Mouse (Mus musculus): Measurements from ENCODE around the gene Lactb. TPM values are rescaled to one million over a fixed set of nuclear protein-coding genes. Genes with fewer than 3 reads are reported as not detected.

Lactb gene
- polyA plus RNA-seq, 1 experiment from 2014 or later: 12.4 TPM

DNA sequence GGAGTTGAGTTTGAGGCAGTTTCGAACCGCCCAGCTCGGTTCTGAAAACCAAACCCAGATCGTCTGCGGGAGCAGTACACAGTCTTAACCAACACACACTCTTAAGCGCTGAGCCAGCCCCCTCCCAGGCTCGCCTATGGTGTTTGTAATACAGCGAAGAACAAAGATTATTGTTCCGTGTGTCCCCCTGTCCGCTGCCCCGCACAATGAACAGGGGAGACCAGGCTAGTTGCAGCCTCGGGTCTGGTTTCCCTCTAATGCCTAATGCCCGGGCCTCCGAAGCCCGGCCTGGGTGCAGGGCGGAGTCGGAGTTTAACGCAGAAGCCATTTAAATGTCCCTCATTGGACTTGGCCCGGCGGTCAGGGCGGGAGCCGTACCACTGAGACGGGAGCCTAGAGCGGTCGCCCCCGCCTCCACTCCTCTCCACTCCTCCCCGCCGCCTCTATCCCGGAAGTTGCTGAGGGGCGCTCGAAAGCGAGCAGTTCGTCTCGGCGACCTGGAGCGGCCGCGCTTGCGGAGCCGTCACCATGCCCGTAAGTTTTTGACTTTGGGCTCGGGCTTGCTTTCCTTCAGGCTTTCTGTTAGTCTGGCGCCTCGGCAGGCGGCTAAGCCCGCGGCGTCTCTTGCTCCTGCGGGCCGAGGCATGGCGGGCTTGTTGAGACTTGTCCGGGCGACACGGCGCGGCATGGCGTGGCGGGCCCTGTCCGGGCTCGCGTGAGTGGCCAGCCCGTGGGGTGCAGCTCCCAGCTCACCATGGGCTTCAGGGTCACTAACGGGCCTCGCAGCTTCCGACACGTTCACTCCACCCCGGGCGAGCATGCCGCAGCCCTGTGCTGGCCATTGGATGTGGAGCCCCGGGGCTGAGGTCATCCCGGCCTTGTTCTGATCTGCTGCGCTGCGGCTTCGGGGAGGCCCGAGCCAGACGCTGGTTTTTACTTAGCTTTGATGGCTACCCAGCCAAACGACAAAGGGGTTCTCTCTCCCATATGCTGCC lies 29.3 kb downstream of the Lactb start, which contains the start of gene Rps27l:
Gene Rps27l, plus strand, starts transcription at position 440 of the 995 bp plus-strand sequence.
- WGBS: under 1% methylated on average over 76 of the region's 77 CpGs
- Histone ChIP-seq H3K9me3 (ENCODE audit: control insufficient read depth, low read depth, low read length) (no peaks in the 10 kb centered on the region), H3K4me1 (ENCODE audit: control insufficient read depth, insufficient read depth, low read length) (0 out of 2 replicates have a peak, but pooled peaks cover 2% of the 10 kb centered on the region), H3K4me2 (replicated peaks; ENCODE audit: low read depth, low read length) (peak within 1 kb of the TSS; percentile 66), H3K27me3 (ENCODE audit: control insufficient read depth, insufficient read depth, low read length) (no peaks in the 10 kb centered on the region), H3K4me3 (ENCODE audit: low read depth, low read length) (peak within 1 kb of the TSS; percentile 81), H3K36me3 (ENCODE audit: control insufficient read depth, insufficient read depth, low read length) (peaks cover 7% of the 10 kb centered on the region), H3K9ac (replicated peaks; ENCODE audit: low read depth, low read length) (peak within 1 kb of the TSS; percentile 90), H3K27ac (ENCODE audit: low read length) (peak within 1 kb of the TSS; percentile 95)
- peak; percentile 98 for ATAC-seq (ENCODE audit: insufficient number of reproducible peaks, insufficient read depth, low FRiP score, low read depth)

DNA sequence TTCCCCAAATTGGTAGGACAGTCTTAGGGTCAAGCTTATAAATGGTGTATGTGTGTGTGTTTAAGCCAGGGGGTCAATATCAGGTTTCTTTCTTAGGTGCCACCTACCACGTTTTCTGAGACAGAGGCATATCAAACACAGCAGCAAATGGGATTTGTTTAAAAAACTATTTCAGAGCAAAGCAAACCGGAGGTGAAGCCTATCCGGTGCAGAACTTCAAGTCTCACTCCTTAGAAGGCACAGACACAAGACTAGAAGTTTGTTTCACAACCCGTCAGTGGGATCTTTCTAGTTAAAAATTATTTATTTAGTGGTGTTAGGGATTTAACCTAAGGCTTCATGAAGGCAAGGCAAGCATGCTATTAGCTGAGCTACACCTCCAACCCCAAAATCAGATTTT lies 30.1 kb downstream of the Lactb start:
- peaks cover 7% of the 10 kb centered on the region for H3K36me3 ChIP-seq (ENCODE audit: control insufficient read depth, insufficient read depth, low read length)
- peak overlapping the region; percentile 95 for H3K27ac ChIP-seq (ENCODE audit: low read length)
- H3K4me3 ChIP-seq (ENCODE audit: low read depth, low read length): peak overlapping the region; percentile 81
- H3K9ac ChIP-seq (replicated peaks; ENCODE audit: low read depth, low read length): peak overlapping the region; percentile 90
- WGBS: 7% methylated on average over 4 of the region's 4 CpGs
- no peak for ATAC-seq (ENCODE audit: insufficient number of reproducible peaks, insufficient read depth, low FRiP score, low read depth)
- H3K4me2 ChIP-seq (replicated peaks; ENCODE audit: low read depth, low read length): peak overlapping the region; percentile 49
- no peaks in the 10 kb centered on the region for H3K27me3 ChIP-seq (ENCODE audit: control insufficient read depth, insufficient read depth, low read length)
- 0 out of 2 replicates have a peak, but pooled peaks cover 3% of the 10 kb centered on the region for H3K4me1 ChIP-seq (ENCODE audit: control insufficient read depth, insufficient read depth, low read length)
- H3K9me3 ChIP-seq (ENCODE audit: control insufficient read depth, low read depth, low read length): no peaks in the 10 kb centered on the region

DNA sequence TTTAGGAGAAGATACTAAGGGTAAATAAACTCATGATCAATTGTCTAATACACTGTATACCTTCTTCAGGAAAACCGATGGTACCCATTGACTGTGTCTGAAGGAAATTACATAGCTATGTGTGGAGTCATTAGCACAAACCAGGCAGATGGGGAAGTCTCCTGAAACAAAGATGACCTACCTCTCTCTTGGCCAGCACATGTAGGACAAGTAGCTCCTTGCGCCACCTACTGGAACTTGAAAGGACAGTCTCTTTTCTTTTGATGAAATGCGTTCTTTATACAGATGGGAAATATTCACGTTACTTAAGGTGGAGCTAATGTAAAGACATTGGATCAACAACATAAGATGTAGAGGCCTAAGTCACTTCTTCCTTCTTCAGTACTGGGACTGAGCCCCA lies 36.4 kb downstream of the Lactb start:
- WGBS: 11% methylated on average over 4 of the region's 4 CpGs
- Histone ChIP-seq H3K9me3 (ENCODE audit: control insufficient read depth, low read depth, low read length) (no peaks in the 10 kb centered on the region), H3K4me2 (replicated peaks; ENCODE audit: low read depth, low read length) (no peak overlapping the region), H3K9ac (replicated peaks; ENCODE audit: low read depth, low read length) (no peak overlapping the region), H3K4me1 (ENCODE audit: control insufficient read depth, insufficient read depth, low read length) (peaks cover 8% of the 10 kb centered on the region; the same call in 1 of the 2 replicates), H3K36me3 (ENCODE audit: control insufficient read depth, insufficient read depth, low read length) (no peaks in the 10 kb centered on the region), H3K27ac (ENCODE audit: low read length) (no peak overlapping the region), H3K4me3 (ENCODE audit: low read depth, low read length) (no peak overlapping the region), H3K27me3 (ENCODE audit: control insufficient read depth, insufficient read depth, low read length) (no peaks in the 10 kb centered on the region)
- no peak for ATAC-seq (ENCODE audit: insufficient number of reproducible peaks, insufficient read depth, low FRiP score, low read depth)

DNA sequence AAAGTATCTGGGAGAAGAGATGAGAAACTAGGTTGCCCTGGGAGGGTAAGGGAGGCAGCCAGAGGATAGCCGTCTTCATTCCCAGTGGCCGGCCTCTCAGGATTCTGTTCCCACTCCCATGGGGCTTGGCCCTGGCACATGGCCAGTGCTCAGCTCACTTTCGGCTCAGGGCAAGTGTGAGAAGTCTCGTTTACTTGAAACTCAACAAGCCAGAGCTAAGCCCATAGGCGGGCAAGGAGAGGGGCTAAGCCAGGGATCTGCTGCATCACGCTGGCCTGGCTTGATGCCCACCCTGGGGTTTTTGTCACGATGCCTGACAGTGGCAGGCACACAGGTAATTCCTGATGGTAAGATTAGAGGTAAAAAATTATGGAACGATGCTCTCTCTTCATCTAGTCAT lies 37.8 kb downstream of the Lactb start:
- Histone ChIP-seq H3K36me3 (ENCODE audit: control insufficient read depth, insufficient read depth, low read length) (no peaks in the 10 kb centered on the region), H3K27me3 (ENCODE audit: control insufficient read depth, insufficient read depth, low read length) (no peaks in the 10 kb centered on the region), H3K4me3 (ENCODE audit: low read depth, low read length) (no peak overlapping the region), H3K27ac (ENCODE audit: low read length) (no peak overlapping the region), H3K9ac (replicated peaks; ENCODE audit: low read depth, low read length) (no peak overlapping the region), H3K4me1 (ENCODE audit: control insufficient read depth, insufficient read depth, low read length) (peaks cover 8% of the 10 kb centered on the region; the same call in 1 of the 2 replicates), H3K4me2 (replicated peaks; ENCODE audit: low read depth, low read length) (no peak overlapping the region), H3K9me3 (ENCODE audit: control insufficient read depth, low read depth, low read length) (no peaks in the 10 kb centered on the region)
- WGBS: 44% methylated on average over 8 of the region's 8 CpGs
- ATAC-seq (ENCODE audit: insufficient number of reproducible peaks, insufficient read depth, low FRiP score, low read depth): no peak

DNA sequence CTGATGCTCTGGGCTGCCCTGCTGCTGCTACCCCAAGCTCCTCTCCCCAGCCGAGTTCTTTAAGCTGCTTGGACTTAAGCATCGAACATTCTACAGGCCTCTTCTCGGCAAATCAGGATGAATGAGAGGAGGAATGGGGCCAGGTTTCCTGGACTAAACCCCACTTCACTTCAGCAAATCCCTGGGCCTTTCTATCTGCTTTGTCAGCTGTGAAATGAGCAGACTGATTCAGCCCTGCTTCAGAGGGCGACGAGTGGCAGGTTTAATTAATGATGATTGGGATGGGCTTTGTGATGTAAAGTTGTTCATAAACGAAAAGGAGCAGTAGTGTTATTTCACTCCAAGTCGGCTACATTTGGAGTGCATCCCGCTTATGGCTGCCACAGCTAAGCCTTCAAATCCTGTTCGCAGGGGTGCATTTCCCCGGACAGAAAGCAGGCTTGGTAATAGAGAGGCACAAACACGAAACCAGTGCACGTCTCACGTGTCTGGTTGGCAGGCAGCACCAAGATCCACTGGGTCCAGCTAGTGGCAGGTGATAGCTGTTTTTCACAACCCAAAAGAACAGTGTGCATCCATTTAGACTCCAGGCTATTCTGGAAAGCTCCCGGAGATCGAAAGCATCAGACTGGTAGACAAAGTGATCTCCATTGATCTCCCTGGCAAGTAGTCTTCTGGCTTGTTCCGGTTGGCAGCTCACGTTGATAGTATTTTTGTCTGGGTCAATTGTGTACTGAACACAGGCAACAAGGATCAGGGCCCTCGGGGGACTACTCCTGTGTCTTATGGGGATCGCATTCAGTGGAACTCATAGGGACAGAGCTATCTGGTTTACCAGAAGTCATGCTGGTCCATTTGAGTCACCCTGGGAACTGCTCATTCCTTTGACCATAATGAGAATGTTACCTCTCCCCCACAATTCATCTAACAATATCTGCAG lies 41.1 kb downstream of the Lactb start:
- Histone ChIP-seq H3K4me1 (ENCODE audit: control insufficient read depth, insufficient read depth, low read length) (peaks cover 5% of the 10 kb centered on the region; the same call in 1 of the 2 replicates), H3K36me3 (ENCODE audit: control insufficient read depth, insufficient read depth, low read length) (no peaks in the 10 kb centered on the region), H3K9ac (replicated peaks; ENCODE audit: low read depth, low read length) (no peak overlapping the region), H3K4me3 (ENCODE audit: low read depth, low read length) (no peak overlapping the region), H3K4me2 (replicated peaks; ENCODE audit: low read depth, low read length) (no peak overlapping the region), H3K27ac (ENCODE audit: low read length) (no peak overlapping the region), H3K9me3 (ENCODE audit: control insufficient read depth, low read depth, low read length) (no peaks in the 10 kb centered on the region), H3K27me3 (ENCODE audit: control insufficient read depth, insufficient read depth, low read length) (no peaks in the 10 kb centered on the region)
- ATAC-seq (ENCODE audit: insufficient number of reproducible peaks, insufficient read depth, low FRiP score, low read depth): no peak
- WGBS: 60% methylated on average over 19 of the region's 19 CpGs

DNA sequence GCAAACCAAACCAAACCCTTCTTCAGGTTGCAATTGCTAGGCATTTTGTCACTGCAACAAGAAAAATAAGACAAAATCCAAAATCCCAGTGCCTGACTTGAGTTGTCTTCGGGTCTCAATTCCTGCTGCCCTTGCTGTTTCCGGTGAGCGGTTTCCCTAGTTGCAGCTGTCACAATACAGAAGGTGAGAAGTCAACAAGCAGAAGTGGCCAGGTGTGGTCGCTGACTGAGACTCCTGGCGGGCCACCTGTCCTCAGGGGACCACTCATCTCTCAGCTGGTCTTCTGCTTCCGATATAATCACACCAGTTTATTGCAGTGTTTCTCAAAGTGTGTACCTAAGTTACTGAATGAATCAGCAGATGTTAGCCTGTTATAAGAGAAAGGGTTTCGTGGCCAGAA lies 44.9 kb downstream of the Lactb start:
- no peaks in the 10 kb centered on the region for H3K9me3 ChIP-seq (ENCODE audit: control insufficient read depth, low read depth, low read length)
- H3K27me3 ChIP-seq (ENCODE audit: control insufficient read depth, insufficient read depth, low read length): no peaks in the 10 kb centered on the region
- H3K4me3 ChIP-seq (ENCODE audit: low read depth, low read length): no peak overlapping the region
- no peak for ATAC-seq (ENCODE audit: insufficient number of reproducible peaks, insufficient read depth, low FRiP score, low read depth)
- H3K4me1 ChIP-seq (ENCODE audit: control insufficient read depth, insufficient read depth, low read length): no peaks in the 10 kb centered on the region
- H3K27ac ChIP-seq (ENCODE audit: low read length): no peak overlapping the region
- H3K9ac ChIP-seq (replicated peaks; ENCODE audit: low read depth, low read length): no peak overlapping the region
- no peaks in the 10 kb centered on the region for H3K36me3 ChIP-seq (ENCODE audit: control insufficient read depth, insufficient read depth, low read length)
- H3K4me2 ChIP-seq (replicated peaks; ENCODE audit: low read depth, low read length): no peak overlapping the region
- 55% methylated on average over 7 of the region's 7 CpGs for WGBS

DNA sequence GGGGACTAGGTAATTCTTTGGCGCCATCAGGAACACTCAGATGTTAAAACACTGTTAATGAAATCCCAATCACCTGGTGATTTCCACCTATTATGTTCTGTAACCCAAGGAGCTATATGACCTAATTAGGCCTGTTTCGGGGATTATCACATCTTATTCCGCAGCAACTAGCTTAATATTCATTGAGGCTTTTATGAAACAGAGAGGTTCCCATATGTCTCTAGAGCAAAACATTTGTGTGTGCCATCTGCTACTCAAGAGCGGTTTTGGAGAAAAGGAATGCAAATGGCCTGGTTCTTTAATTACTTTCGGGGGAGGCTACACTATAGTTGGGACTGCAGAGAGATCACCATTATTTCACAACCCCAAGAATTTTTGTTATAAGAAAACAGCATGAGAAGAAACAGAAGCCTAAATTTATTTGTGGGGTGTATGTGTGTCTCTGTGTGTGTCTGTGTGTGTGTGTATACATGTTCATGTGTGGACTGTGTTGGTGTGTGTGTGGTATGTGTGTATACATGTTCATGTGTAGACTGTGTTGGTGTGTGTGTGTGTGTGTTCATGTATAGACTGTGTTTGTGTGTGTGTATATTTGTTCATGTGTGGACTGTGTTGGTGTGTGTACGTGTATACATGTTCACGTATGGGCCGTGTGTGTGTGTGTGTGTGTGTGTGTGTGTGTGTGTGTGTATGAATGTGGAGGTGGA lies 47.4 kb downstream of the Lactb start:
- Histone ChIP-seq H3K9ac (replicated peaks; ENCODE audit: low read depth, low read length) (no peak overlapping the region), H3K9me3 (ENCODE audit: control insufficient read depth, low read depth, low read length) (no peaks in the 10 kb centered on the region), H3K4me3 (ENCODE audit: low read depth, low read length) (no peak overlapping the region), H3K27me3 (ENCODE audit: control insufficient read depth, insufficient read depth, low read length) (no peaks in the 10 kb centered on the region), H3K4me1 (ENCODE audit: control insufficient read depth, insufficient read depth, low read length) (no peaks in the 10 kb centered on the region), H3K4me2 (replicated peaks; ENCODE audit: low read depth, low read length) (no peak overlapping the region), H3K36me3 (ENCODE audit: control insufficient read depth, insufficient read depth, low read length) (no peaks in the 10 kb centered on the region), H3K27ac (ENCODE audit: low read length) (no peak overlapping the region)
- WGBS: 91% methylated on average over 8 of the region's 8 CpGs
- no peak for ATAC-seq (ENCODE audit: insufficient number of reproducible peaks, insufficient read depth, low FRiP score, low read depth)

DNA sequence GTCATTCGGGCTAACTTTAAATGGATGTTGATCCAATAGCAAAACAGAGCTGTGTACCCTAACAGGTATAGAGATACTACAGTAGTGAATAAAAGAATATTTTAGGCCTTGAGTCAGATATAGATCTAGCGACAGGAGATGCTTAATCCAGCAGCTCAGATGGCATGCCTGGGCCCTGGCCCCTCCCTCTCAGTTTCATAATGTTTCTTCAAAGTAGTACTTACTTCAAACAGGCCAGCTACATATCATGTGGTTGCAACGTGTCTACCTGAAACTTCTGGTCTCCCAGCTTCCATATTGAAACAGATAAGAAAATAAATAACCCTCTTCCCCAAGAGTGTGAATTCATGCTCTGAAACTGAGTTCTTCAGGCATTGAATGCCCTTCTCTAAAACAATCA lies 49.4 kb downstream of the Lactb start:
- Histone ChIP-seq H3K36me3 (ENCODE audit: control insufficient read depth, insufficient read depth, low read length) (no peaks in the 10 kb centered on the region), H3K4me1 (ENCODE audit: control insufficient read depth, insufficient read depth, low read length) (no peaks in the 10 kb centered on the region), H3K4me2 (replicated peaks; ENCODE audit: low read depth, low read length) (no peak overlapping the region), H3K27ac (ENCODE audit: low read length) (no peak overlapping the region), H3K9me3 (ENCODE audit: control insufficient read depth, low read depth, low read length) (no peaks in the 10 kb centered on the region), H3K27me3 (ENCODE audit: control insufficient read depth, insufficient read depth, low read length) (no peaks in the 10 kb centered on the region), H3K4me3 (ENCODE audit: low read depth, low read length) (no peak overlapping the region), H3K9ac (replicated peaks; ENCODE audit: low read depth, low read length) (no peak overlapping the region)
- WGBS: 64% methylated on average over 3 of the region's 3 CpGs
- no peak for ATAC-seq (ENCODE audit: insufficient number of reproducible peaks, insufficient read depth, low FRiP score, low read depth)
